Mouse (Mus musculus): ENCODE measurements around the gene Hemgn. TPM values are rescaled to one million over a fixed set of nuclear protein-coding genes. Genes with fewer than 3 reads are reported as not detected.

Gene Hemgn
- polyA plus RNA-seq, 1 experiment from 2014 or later, result 425 TPM

DNA sequence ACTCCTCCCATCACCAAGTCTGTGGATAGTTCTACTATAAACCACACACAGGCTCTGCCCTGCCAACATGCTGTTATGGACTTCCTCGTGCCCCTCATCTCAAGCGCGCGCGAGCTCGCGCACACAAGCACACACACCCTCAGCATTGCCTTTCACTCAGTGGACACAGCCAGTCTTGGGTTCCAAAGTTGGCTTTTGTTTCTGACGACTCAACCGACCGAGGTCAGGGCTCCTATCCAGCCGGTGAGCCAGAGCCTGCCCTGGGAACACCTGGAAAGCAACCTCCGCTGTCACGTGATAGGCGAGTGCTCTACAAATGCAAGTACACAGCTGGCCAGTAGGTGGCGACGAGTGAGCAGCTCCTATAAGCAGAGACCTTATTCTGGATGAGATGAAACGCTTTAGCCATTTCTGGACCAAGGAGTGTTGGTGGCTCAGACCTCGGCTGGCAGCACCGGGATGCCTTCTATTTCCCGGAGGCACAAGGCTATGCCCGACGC lies 38.4 kb downstream of the Hemgn start:
- peaks cover 52% of the 10 kb centered on the region for H3K36me3 ChIP-seq
- no peaks in the 10 kb centered on the region for H3K9me3 ChIP-seq (replicated peaks)
- peaks cover 28% of the 10 kb centered on the region for H3K27me3 ChIP-seq (replicated peaks)
- H3K4me2 ChIP-seq, result peak overlapping the region; percentile 62
- peak overlapping the region; percentile 47; the same call in 1 of the 2 replicates for H3K9ac ChIP-seq
- H3K4me3 ChIP-seq, result peak overlapping the region; percentile 38
- WGBS (ENCODE audit: insufficient replicate concordance), result 17% methylated on average over 22 of the region's 22 CpGs
- peak overlapping the region; percentile 12; the same call in 1 of the 2 replicates for H3K27ac ChIP-seq
- ATAC-seq, result peak; percentile 74
- H3K4me1 ChIP-seq, result peaks cover 12% of the 10 kb centered on the region

- Histone ChIP-seq H3K36me3 (peaks cover 47% of the 10 kb centered on the region), H3K27ac (peak overlapping the region; percentile 12; the same call in 1 of the 2 replicates), H3K4me1 (peaks cover 12% of the 10 kb centered on the region), H3K9me3 (replicated peaks) (no peaks in the 10 kb centered on the region), H3K4me2 (peak overlapping the region; percentile 62), H3K4me3 (peak overlapping the region; percentile 38), H3K27me3 (replicated peaks) (peaks cover 33% of the 10 kb centered on the region), H3K9ac (peak overlapping the region; percentile 47; the same call in 1 of the 2 replicates)
- peak; percentile 25; the same call in 1 of the 2 replicates for ATAC-seq
- 56% methylated on average over 6 of the region's 6 CpGs for WGBS (ENCODE audit: insufficient replicate concordance)
These were observed 38.9 kb downstream of the Hemgn start for GRCm38 (mm10) chr4:46374455-46374854.

- peaks cover 64% of the 10 kb centered on the region for H3K27me3 ChIP-seq (replicated peaks)
- H3K27ac ChIP-seq, result no peak overlapping the region
- peaks cover 13% of the 10 kb centered on the region for H3K36me3 ChIP-seq
- H3K9me3 ChIP-seq (replicated peaks), result no peaks in the 10 kb centered on the region; the same call in 1 of the 2 replicates
- ATAC-seq, result 0 out of 2 replicates have a peak, but pooled peaks have one; percentile 19
- peak overlapping the region; percentile 46 for H3K4me2 ChIP-seq
- H3K4me3 ChIP-seq, result peak overlapping the region; percentile 20; the same call in 1 of the 2 replicates
- peak overlapping the region; percentile 22; the same call in 1 of the 2 replicates for H3K9ac ChIP-seq
- H3K4me1 ChIP-seq, result peaks cover 12% of the 10 kb centered on the region
- 7% methylated on average over 18 of the region's 19 CpGs for WGBS (ENCODE audit: insufficient replicate concordance)
These were observed 42.3 kb downstream of the Hemgn start for GRCm38 (mm10) chr4:46371030-46371429.

DNA sequence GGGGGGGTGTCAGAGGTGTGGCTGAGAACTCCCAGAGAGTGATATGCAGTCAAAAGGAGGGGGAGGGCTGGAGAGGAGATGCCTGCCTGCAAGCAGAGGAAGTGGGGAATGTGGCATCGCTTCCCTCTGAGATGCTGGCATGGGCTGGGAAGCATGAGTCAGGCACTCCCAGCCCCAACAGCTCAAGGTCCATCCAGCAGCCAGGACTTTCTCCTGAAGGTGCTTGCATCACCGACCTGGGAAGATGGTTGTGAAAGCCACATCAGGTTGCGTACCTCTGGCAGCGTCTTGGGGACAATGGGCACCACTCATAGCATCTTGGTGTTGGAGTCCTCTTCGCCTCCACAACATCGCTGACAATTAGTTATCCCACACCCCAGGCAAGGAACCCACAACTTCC lies 42.9 kb downstream of the Hemgn start:
- 30% methylated on average over 6 of the region's 6 CpGs for WGBS (ENCODE audit: insufficient replicate concordance)

GRCm38 (mm10) chr4:46369070-46369469 lies 44.2 kb downstream of the Hemgn start:
- Histone ChIP-seq H3K4me3 (no peak overlapping the region), H3K4me2 (no peak overlapping the region), H3K36me3 (no peaks in the 10 kb centered on the region), H3K9ac (no peak overlapping the region), H3K9me3 (replicated peaks) (peaks cover 4% of the 10 kb centered on the region), H3K27ac (no peak overlapping the region), H3K4me1 (no peaks in the 10 kb centered on the region), H3K27me3 (replicated peaks) (peaks cover 79% of the 10 kb centered on the region)
- no peak for ATAC-seq
- 63% methylated on average over 4 of the region's 4 CpGs for WGBS (ENCODE audit: insufficient replicate concordance)

More for the DNA sequence above, 42.9 kb downstream of the Hemgn start:
- ATAC-seq, result no peak
- no peak overlapping the region for H3K4me2 ChIP-seq
- no peak overlapping the region for H3K27ac ChIP-seq
- peaks cover 7% of the 10 kb centered on the region for H3K36me3 ChIP-seq
- peaks cover 10% of the 10 kb centered on the region for H3K4me1 ChIP-seq
- no peak overlapping the region for H3K9ac ChIP-seq
- peaks cover 70% of the 10 kb centered on the region for H3K27me3 ChIP-seq (replicated peaks)
- no peaks in the 10 kb centered on the region; the same call in 1 of the 2 replicates for H3K9me3 ChIP-seq (replicated peaks)
- H3K4me3 ChIP-seq, result no peak overlapping the region

DNA sequence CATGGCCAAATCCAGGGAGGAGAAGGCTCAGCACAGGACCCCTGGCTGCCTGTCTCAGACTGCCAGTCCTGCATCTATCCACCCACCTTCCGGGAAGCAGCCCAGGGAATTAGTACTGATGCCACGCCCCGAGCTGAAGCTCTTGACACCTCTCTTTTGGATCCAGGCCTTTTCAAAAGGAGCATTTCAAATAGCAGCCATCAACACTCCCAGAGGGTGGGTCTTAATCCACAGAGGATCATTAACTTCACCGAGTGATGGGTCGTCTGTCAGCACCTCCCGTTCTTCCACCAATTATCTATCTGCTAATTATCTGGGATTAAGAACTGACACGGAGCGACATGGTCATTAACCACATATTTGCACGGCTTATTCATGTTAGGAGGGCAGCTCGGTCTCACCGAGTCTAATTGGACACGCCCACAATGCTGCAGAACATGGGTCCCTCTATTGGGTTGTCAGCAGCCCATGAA lies 45.8 kb downstream of the Hemgn start:
- no peak for ATAC-seq
- H3K36me3 ChIP-seq, result no peaks in the 10 kb centered on the region
- H3K9me3 ChIP-seq (replicated peaks), result peaks cover 4% of the 10 kb centered on the region
- WGBS (ENCODE audit: insufficient replicate concordance), result 12% methylated on average over 12 of the region's 12 CpGs
- H3K4me2 ChIP-seq, result no peak overlapping the region
- H3K4me1 ChIP-seq, result no peaks in the 10 kb centered on the region
- no peak overlapping the region for H3K27ac ChIP-seq
- H3K9ac ChIP-seq, result no peak overlapping the region
- H3K4me3 ChIP-seq, result no peak overlapping the region
- peaks cover 74% of the 10 kb centered on the region for H3K27me3 ChIP-seq (replicated peaks)

- peaks cover 4% of the 10 kb centered on the region for H3K9me3 ChIP-seq (replicated peaks)
- peaks cover 45% of the 10 kb centered on the region for H3K27me3 ChIP-seq (replicated peaks)
- no peak overlapping the region for H3K4me3 ChIP-seq
- no peaks in the 10 kb centered on the region for H3K4me1 ChIP-seq
- H3K27ac ChIP-seq, result no peak overlapping the region
- no peak for ATAC-seq
- H3K4me2 ChIP-seq, result no peak overlapping the region
- 55% methylated on average over 2 of the region's 2 CpGs for WGBS (ENCODE audit: insufficient replicate concordance)
- no peaks in the 10 kb centered on the region for H3K36me3 ChIP-seq
- H3K9ac ChIP-seq, result no peak overlapping the region
These were observed 48.9 kb downstream of the Hemgn start for GRCm38 (mm10) chr4:46364360-46364759.

GRCm38 (mm10) chr4:46361258-46361657 lies 52.0 kb downstream of the Hemgn start:
- no peaks in the 10 kb centered on the region for H3K36me3 ChIP-seq
- no peak overlapping the region for H3K4me3 ChIP-seq
- no peak overlapping the region for H3K27ac ChIP-seq
- H3K9me3 ChIP-seq (replicated peaks), result peaks cover 4% of the 10 kb centered on the region; the same call in 1 of the 2 replicates
- H3K27me3 ChIP-seq (replicated peaks), result peaks cover 30% of the 10 kb centered on the region
- no peak overlapping the region for H3K4me2 ChIP-seq
- ATAC-seq, result no peak
- H3K4me1 ChIP-seq, result no peaks in the 10 kb centered on the region
- 65% methylated on average over 5 of the region's 5 CpGs for WGBS (ENCODE audit: insufficient replicate concordance)
- H3K9ac ChIP-seq, result no peak overlapping the region

DNA sequence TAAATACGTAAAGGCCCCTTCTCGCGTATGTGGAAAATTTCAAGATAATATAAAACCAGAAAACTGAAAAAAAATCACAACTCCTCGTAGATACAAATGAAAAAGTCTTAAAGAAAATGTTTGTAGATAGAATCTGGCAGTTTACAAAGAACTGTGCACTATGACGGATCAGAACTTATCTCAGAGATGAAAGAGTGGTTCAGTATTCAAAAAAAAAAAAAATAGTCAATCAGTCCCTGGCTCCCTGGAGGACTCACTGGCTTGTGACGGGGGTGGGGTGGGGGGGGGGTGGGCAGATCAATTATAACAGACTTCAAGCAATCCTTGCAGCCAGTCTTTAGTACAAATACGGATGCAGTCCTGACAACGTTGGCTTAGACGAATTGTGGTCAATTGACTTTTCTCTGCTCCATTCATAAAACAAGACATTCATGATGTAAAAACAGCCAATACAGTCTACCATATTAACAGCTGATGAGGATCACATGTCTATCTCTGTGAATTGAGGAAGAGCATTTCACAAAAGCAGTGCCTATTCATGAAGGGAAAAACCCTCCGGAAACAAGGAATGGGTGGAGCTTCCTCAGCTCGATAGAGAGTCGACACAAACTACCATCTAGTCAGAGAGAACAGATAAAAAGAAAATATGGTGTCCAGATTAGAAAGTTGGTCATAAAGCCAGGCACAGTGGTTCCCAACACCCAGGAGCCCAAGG lies 53.6 kb downstream of the Hemgn start:
- H3K4me2 ChIP-seq, result no peak overlapping the region
- WGBS (ENCODE audit: insufficient replicate concordance), result 55% methylated on average over 12 of the region's 12 CpGs
- H3K27ac ChIP-seq, result no peak overlapping the region
- no peaks in the 10 kb centered on the region for H3K36me3 ChIP-seq
- H3K4me1 ChIP-seq, result no peaks in the 10 kb centered on the region
- peaks cover 4% of the 10 kb centered on the region; the same call in 1 of the 2 replicates for H3K9me3 ChIP-seq (replicated peaks)
- H3K9ac ChIP-seq, result no peak overlapping the region
- peaks cover 30% of the 10 kb centered on the region for H3K27me3 ChIP-seq (replicated peaks)
- no peak overlapping the region for H3K4me3 ChIP-seq
- no peak for ATAC-seq

GRCm38 (mm10) chr4:46356351-46357133 lies 56.8 kb downstream of the Hemgn start:
- H3K9ac ChIP-seq, result no peak overlapping the region
- H3K4me2 ChIP-seq, result no peak overlapping the region
- H3K27me3 ChIP-seq (replicated peaks), result peaks cover 55% of the 10 kb centered on the region
- 43% methylated on average over 12 of the region's 12 CpGs for WGBS (ENCODE audit: insufficient replicate concordance)
- no peak overlapping the region for H3K27ac ChIP-seq
- no peaks in the 10 kb centered on the region for H3K9me3 ChIP-seq (replicated peaks)
- no peaks in the 10 kb centered on the region for H3K36me3 ChIP-seq
- H3K4me1 ChIP-seq, result no peaks in the 10 kb centered on the region
- no peak for ATAC-seq
- no peak overlapping the region for H3K4me3 ChIP-seq

- no peaks in the 10 kb centered on the region for H3K4me1 ChIP-seq
- peaks cover 90% of the 10 kb centered on the region for H3K27me3 ChIP-seq (replicated peaks)
- 20% methylated on average over 10 of the region's 10 CpGs for WGBS (ENCODE audit: insufficient replicate concordance)
These were observed 60.3 kb downstream of the Hemgn start for GRCm38 (mm10) chr4:46353045-46353444.

GRCm38 (mm10) chr4:46349530-46349929 lies 63.8 kb downstream of the Hemgn start:
- Histone ChIP-seq H3K4me3 (no peak overlapping the region), H3K4me1 (peaks cover 8% of the 10 kb centered on the region), H3K9me3 (replicated peaks) (no peaks in the 10 kb centered on the region), H3K9ac (no peak overlapping the region), H3K27ac (no peak overlapping the region), H3K36me3 (no peaks in the 10 kb centered on the region), H3K4me2 (no peak overlapping the region), H3K27me3 (replicated peaks) (peaks cover 96% of the 10 kb centered on the region)
- WGBS (ENCODE audit: insufficient replicate concordance), result 41% methylated on average over 5 of the region's 5 CpGs
- no peak for ATAC-seq

More at GRCm38 (mm10) chr4:46353045-46353444, 60.3 kb downstream of the Hemgn start:
- Histone ChIP-seq H3K9ac (no peak overlapping the region), H3K4me3 (no peak overlapping the region), H3K4me2 (no peak overlapping the region), H3K27ac (no peak overlapping the region), H3K9me3 (replicated peaks) (no peaks in the 10 kb centered on the region), H3K36me3 (no peaks in the 10 kb centered on the region)
- no peak for ATAC-seq

All from liver, embryonic 12.5 days (tissue).